Mouse (Mus musculus): ENCODE measurements around the gene Polr3b. TPM values are rescaled to one million over a fixed set of nuclear protein-coding genes. Genes with fewer than 3 reads are reported as not detected.

Gene Polr3b
- polyA plus RNA-seq, 1 experiment = 0.47 TPM

DNA sequence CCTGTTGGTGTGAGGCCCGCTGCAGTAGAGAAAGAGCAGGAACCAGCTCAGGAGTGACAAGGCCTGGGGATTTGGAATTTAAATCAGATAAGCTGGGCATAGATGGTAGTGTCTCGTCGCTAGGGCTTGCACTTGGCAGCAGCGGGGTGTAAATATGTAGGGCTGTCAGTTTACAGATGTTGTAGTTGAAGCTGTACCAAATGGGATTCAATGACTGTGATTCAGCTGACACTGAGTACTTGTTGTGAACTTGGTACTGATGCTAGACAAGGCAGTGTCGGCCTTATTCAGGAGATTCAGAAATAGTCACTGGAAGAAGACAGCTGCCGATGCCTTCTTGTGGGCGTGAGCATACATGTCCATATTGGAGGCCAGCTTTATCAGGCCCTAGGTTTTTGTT is 39.9 kb upstream of the Polr3b start:
- no peak for TF ChIP-seq TAL1 (IDR thresholded peaks at IDR 0.05; ENCODE audit: low read length)
- TF ChIP-seq GATA1 (IDR thresholded peaks at IDR 0.05; ENCODE audit: low read length) = no peak
- H3K27me3 ChIP-seq (ENCODE audit: control insufficient read depth) = peaks cover 21% of the 10 kb centered on the region
- H3K36me3 ChIP-seq (ENCODE audit: control insufficient read depth) = peaks cover 14% of the 10 kb centered on the region
- H3K9me3 ChIP-seq (ENCODE audit: control insufficient read depth, low read length) = no peaks in the 10 kb centered on the region
- no peak overlapping the region for H3K4me3 ChIP-seq (replicated peaks)
- H3K4me1 ChIP-seq (ENCODE audit: control insufficient read depth) = peaks cover 35% of the 10 kb centered on the region

DNA sequence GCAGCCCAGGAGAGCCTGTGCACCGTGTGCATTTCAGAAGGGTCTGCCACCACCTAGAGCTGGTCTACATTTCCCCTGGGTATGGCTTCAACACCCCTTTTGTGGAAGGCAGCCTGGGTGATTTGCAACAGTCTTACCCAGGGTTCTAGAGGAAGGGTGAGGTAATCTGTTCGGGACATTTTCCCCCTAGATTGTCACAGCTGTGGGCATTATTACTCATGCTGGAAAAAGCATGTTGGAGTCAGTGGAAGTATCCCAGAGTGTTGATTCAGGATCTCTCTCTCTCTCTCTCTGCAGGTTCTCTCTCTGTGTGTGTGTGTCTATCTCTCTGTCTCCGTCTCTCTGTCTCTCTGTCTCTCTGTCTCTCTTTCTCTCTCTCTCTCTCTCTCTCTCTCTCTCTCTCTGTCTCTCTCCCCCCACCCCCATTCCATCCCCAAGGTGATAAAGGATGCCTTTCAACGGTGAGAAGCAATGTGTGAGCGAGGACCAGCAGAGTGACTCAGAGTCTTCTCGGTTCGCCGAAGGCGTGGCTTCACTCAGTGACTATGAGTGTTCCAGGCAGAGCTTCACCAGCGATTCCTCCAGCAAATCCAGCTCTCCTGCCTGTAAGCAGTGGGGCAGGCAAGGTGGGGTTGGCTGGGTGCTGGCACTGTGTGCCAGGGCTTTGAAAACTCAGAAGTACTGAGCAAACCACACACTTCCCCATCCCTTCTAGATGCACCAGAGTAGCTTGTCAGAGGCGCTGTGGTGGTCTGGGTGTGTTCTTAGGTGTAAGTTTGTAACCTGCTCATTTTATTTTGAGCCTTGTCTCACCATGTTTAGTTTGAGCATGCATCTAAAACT is 37.4 kb upstream of the Polr3b start:
- TF ChIP-seq GATA1 (IDR thresholded peaks at IDR 0.05; ENCODE audit: low read length) (no peak), TAL1 (IDR thresholded peaks at IDR 0.05; ENCODE audit: low read length) (no peak)

DNA sequence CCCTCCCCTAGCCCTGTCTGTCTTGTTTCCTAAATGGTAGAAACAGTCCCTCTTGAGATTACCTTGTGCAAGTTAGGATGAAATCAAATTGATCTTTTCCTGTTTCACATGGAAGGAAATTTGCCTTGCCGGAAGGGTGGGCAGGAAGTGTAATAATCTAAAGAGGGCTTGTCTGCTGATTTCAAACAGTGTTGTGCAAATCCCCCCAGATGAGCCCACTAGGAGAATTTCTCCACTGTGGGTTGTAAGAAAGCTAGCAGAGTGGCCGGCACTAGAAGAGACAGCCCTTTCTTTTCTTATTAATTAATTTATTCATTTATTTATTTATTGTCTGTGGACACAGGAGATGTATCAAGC is 36.8 kb upstream of the Polr3b start:
- H3K4me1 ChIP-seq (ENCODE audit: control insufficient read depth) = peaks cover 7% of the 10 kb centered on the region
- no peaks in the 10 kb centered on the region for H3K9me3 ChIP-seq (ENCODE audit: control insufficient read depth, low read length)
- H3K4me3 ChIP-seq (replicated peaks) = no peak overlapping the region
- H3K36me3 ChIP-seq (ENCODE audit: control insufficient read depth) = peaks cover 26% of the 10 kb centered on the region
- H3K27me3 ChIP-seq (ENCODE audit: control insufficient read depth) = peaks cover 3% of the 10 kb centered on the region; the same call in 1 of the 2 replicates
- TF ChIP-seq GATA1 (IDR thresholded peaks at IDR 0.05; ENCODE audit: low read length) (no peak), TAL1 (IDR thresholded peaks at IDR 0.05; ENCODE audit: low read length) (no peak)

More for the DNA sequence above, 37.4 kb upstream of the Polr3b start:
- H3K4me3 ChIP-seq (replicated peaks) = no peak overlapping the region
- H3K27me3 ChIP-seq (ENCODE audit: control insufficient read depth) = peaks cover 3% of the 10 kb centered on the region; the same call in 1 of the 2 replicates
- peaks cover 20% of the 10 kb centered on the region for H3K36me3 ChIP-seq (ENCODE audit: control insufficient read depth)
- no peaks in the 10 kb centered on the region for H3K9me3 ChIP-seq (ENCODE audit: control insufficient read depth, low read length)
- H3K4me1 ChIP-seq (ENCODE audit: control insufficient read depth) = peaks cover 12% of the 10 kb centered on the region

DNA sequence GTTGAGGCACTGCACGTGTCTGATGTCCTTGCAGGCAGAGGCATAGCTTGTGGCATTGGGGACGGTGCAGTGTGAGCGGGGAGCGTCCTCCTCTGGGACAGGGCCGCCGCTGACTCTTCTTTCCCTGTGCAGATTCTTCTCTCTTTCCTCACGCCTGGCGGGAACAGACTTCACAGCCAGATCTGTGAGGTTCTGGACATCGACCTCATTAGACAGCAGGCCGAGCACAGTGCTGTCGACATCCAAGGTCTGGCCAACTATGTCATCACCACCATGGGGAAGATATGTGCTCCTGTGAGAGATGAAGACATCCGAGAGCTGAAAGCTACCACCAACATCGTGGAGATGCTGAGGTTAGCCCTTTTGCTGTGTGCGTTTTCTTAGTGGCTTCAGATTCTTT is 31.1 kb upstream of the Polr3b start:
- Histone ChIP-seq H3K4me1 (ENCODE audit: control insufficient read depth) (no peaks in the 10 kb centered on the region), H3K36me3 (ENCODE audit: control insufficient read depth) (peaks cover 54% of the 10 kb centered on the region), H3K27me3 (ENCODE audit: control insufficient read depth) (no peaks in the 10 kb centered on the region), H3K9me3 (ENCODE audit: control insufficient read depth, low read length) (no peaks in the 10 kb centered on the region), H3K4me3 (replicated peaks) (no peak overlapping the region)
- TF ChIP-seq GATA1 (IDR thresholded peaks at IDR 0.05; ENCODE audit: low read length) (no peak), TAL1 (IDR thresholded peaks at IDR 0.05; ENCODE audit: low read length) (no peak)

GRCm38 (mm10) chr10:84591640-84592148 is 30.4 kb upstream of the Polr3b start:
- TF ChIP-seq GATA1 (IDR thresholded peaks at IDR 0.05; ENCODE audit: low read length) = no peak
- TF ChIP-seq TAL1 (IDR thresholded peaks at IDR 0.05; ENCODE audit: low read length) = no peak
- H3K4me1 ChIP-seq (ENCODE audit: control insufficient read depth) = no peaks in the 10 kb centered on the region
- peaks cover 56% of the 10 kb centered on the region for H3K36me3 ChIP-seq (ENCODE audit: control insufficient read depth)
- no peaks in the 10 kb centered on the region for H3K9me3 ChIP-seq (ENCODE audit: control insufficient read depth, low read length)
- H3K27me3 ChIP-seq (ENCODE audit: control insufficient read depth) = no peaks in the 10 kb centered on the region
- H3K4me3 ChIP-seq (replicated peaks) = no peak overlapping the region

DNA sequence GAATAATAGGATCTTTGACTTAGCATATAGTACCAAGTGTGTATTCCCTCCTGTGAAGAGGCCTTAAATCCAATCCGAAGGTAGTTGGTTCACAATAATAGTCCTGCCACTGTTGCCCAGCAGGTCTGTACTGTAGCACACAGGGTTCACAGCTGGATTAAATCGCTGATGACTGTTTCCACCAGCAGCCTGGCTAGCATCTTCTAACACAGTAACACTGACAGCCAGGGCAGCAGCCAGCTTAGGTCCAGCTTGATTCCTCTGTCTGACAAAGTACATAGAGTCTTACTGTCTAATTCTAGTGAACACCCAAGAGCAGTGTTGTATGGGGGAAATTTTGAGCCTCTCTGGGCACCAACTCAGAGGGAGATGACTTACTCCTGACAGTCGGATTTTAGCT is 29.3 kb upstream of the Polr3b start:
- Histone ChIP-seq H3K27me3 (ENCODE audit: control insufficient read depth) (no peaks in the 10 kb centered on the region), H3K4me3 (replicated peaks) (no peak overlapping the region), H3K36me3 (ENCODE audit: control insufficient read depth) (peaks cover 52% of the 10 kb centered on the region), H3K9me3 (ENCODE audit: control insufficient read depth, low read length) (no peaks in the 10 kb centered on the region), H3K4me1 (ENCODE audit: control insufficient read depth) (no peaks in the 10 kb centered on the region)
- TF ChIP-seq TAL1 (IDR thresholded peaks at IDR 0.05; ENCODE audit: low read length) = no peak
- TF ChIP-seq GATA1 (IDR thresholded peaks at IDR 0.05; ENCODE audit: low read length) = no peak

GRCm38 (mm10) chr10:84597127-84597785 is 24.8 kb upstream of the Polr3b start:
- Histone ChIP-seq H3K9me3 (ENCODE audit: control insufficient read depth, low read length) (no peaks in the 10 kb centered on the region), H3K4me1 (ENCODE audit: control insufficient read depth) (no peaks in the 10 kb centered on the region), H3K4me3 (replicated peaks) (no peak overlapping the region), H3K27me3 (ENCODE audit: control insufficient read depth) (no peaks in the 10 kb centered on the region), H3K36me3 (ENCODE audit: control insufficient read depth) (peaks cover 26% of the 10 kb centered on the region)
- TF ChIP-seq TAL1 (IDR thresholded peaks at IDR 0.05; ENCODE audit: low read length) (no peak), GATA1 (IDR thresholded peaks at IDR 0.05; ENCODE audit: low read length) (no peak)

DNA sequence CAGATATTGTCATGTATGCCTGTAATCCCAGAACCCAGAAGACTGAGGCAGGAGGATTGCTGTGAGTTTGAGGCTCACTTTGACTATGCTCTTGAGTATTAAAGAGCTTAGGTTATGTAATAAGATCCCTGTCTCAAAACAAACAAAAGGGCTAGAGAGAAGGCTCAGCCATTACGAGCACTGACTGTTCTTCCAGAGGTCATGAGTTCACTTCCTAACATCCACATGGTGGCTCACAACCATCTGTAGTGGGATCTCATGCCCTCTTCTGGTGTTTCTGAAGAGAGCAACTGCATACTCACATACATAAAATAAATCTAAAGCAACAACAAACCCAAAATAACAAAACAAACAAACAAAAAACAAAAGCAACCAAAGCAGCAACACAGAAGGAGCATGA is 23.9 kb upstream of the Polr3b start:
- Histone ChIP-seq H3K4me3 (replicated peaks) (no peak overlapping the region), H3K4me1 (ENCODE audit: control insufficient read depth) (no peaks in the 10 kb centered on the region), H3K27me3 (ENCODE audit: control insufficient read depth) (no peaks in the 10 kb centered on the region), H3K9me3 (ENCODE audit: control insufficient read depth, low read length) (no peaks in the 10 kb centered on the region), H3K36me3 (ENCODE audit: control insufficient read depth) (peaks cover 20% of the 10 kb centered on the region)
- TF ChIP-seq TAL1 (IDR thresholded peaks at IDR 0.05; ENCODE audit: low read length) (no peak), GATA1 (IDR thresholded peaks at IDR 0.05; ENCODE audit: low read length) (no peak)

GRCm38 (mm10) chr10:84600136-84600535 is 22.0 kb upstream of the Polr3b start:
- Histone ChIP-seq H3K4me1 (ENCODE audit: control insufficient read depth) (no peaks in the 10 kb centered on the region), H3K4me3 (replicated peaks) (no peak overlapping the region), H3K36me3 (ENCODE audit: control insufficient read depth) (peaks cover 31% of the 10 kb centered on the region), H3K27me3 (ENCODE audit: control insufficient read depth) (no peaks in the 10 kb centered on the region), H3K9me3 (ENCODE audit: control insufficient read depth, low read length) (no peaks in the 10 kb centered on the region)
- TF ChIP-seq GATA1 (IDR thresholded peaks at IDR 0.05; ENCODE audit: low read length) (no peak), TAL1 (IDR thresholded peaks at IDR 0.05; ENCODE audit: low read length) (no peak)
